Mouse (Mus musculus) retina, postnatal 1 day (tissue): ENCODE measurements at regions not wholly inside any gene's neighbourhood (a gene's known extent, or its start where the extent isn't known, plus 50 kb on each side); places are given as distances from the start of the nearest gene placed in this dataset.

Experiments
- DNase-seq: peaks from one replicate; pipeline ENCODE4 v3.0.0-alpha.2; 2012

DNA sequence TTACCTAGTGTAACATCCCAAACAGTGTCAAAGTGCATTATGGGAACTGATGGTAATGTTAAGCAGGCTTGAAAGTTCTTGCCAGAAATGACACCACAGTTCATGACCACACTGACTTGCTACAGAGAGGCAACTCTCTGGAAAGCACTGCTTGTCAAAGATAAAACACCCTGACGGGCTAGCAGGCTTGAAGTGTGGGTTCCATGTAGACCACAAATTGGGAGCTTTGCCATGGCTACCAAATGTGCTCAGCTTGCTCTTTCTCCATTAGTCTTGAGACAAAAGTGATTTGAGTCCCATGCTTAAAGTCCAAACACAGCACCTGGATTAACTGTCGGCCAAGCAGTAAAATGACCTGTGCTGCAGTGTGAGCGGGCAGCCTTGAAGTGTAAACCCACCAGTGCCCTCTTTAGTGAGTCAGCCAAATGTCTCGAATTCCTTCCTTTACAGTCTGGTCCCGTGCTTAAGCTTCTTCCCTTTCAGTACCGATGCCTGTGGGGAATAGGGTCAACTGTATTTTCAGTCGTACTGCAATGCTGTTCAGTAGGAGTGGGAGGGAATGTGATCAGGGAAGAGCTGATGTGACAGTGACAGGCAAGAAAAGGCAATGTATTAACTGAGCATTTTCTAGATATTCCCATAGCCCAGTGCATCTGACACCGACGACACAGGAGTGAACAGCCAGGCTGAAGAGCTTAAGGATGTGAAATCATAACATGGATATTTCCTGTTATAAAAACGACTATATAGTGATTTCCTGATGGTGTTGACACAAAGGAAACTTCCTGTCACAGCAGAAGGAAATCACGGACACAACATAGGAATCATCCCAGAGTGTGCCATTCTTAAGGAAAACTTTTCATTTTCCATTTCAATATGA is 600.4 kb upstream of the Nr5a2 start:
- peak; percentile 30 for DNase-seq

GRCm38 (mm10) chr1:137549659-137550058 is 589.4 kb upstream of the Nr5a2 start:
- DNase-seq, result no peak

DNA sequence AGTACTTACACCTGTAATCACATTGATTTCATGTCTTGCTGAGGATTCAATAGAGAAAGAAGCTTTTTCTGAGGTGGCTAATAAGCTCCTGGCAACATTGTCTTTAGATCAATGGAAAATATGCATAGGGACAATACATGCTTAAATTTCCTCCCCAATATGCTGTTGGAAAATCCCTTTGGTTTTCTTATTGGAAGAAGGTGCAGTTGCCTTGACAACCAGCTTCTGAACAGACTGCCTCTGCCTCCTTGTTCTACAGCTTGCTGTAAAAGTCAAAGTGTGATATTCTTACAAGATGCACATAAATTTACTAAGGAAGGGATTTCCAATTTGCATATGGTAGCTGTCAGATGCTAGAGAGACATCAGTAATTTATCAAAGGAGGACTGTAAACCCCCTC is 585.4 kb upstream of the Nr5a2 start:
- DNase-seq, result no peak

- no peak for DNase-seq
Measured at GRCm38 (mm10) chr1:137543828-137544227, 583.6 kb upstream of the Nr5a2 start.

- no peak for DNase-seq
Measured at GRCm38 (mm10) chr1:137541453-137541852, 581.2 kb upstream of the Nr5a2 start.

GRCm38 (mm10) chr1:137539424-137540116 is 579.3 kb upstream of the Nr5a2 start:
- no peak for DNase-seq

DNA sequence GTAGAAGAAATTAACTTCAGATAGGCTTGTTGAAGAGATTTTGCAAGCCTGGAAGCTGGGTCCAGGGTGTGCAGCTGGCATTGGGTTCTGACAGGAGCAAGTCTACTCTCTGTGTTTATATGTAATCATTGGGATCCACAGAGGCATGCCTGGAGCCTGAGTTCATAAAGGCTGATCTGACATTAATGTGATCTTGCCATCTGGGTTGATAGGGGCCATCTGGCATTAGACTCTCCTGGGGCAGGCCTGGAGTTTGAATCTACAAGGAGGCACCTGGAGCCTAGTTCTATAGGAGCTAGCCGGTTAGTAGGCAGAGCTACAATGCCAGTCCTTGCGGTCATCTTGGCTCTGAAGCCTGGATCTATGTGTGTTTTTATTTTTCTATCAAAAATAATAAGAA is 554.5 kb upstream of the Nr5a2 start:
- no peak for DNase-seq

- no peak for DNase-seq
Measured at GRCm38 (mm10) chr1:137503704-137504422, 543.6 kb upstream of the Nr5a2 start.

GRCm38 (mm10) chr1:137488226-137488625 is 528.0 kb upstream of the Nr5a2 start:
- no peak for DNase-seq

DNA sequence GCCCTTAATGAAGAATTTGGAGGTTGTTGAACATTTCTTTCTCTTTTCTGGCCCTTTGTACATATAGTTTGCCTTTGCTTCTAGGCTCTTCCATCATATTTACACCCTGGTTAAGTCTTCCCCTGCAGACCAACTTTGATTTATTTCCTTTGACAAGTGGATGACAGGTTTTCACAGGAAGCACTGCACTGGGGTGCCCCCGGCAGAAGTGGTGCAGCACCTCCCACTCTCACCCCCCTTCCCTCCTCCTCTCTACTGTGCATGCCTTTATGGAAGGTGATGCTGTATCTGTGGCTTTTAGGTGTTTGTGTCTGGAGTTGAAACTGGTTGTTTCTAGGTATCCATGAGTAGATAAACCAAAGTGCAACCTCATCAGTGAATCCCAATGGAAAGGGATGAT is 518.2 kb upstream of the Nr5a2 start:
- peak; percentile 65 for DNase-seq

- DNase-seq, result no peak
Measured at GRCm38 (mm10) chr1:137477239-137477638, 517.0 kb upstream of the Nr5a2 start.

DNA sequence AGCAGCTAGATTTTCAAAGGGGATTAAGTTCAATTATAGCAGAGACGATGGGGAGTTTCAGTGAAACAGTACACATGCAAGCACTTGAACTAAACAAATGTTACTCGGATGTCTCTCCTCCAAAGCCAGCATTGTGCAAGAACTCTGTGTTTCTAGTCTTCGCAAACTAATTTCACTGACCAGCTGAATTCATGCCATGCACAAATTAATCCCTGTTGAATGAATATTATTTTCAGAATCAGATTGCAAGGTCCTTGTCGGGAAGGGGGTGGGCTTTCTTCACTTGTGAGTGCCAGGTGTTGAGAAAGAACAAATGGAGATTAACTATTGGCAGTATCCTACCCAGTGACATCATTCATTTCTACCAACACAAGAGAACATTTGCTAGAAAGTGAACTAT is 514.6 kb upstream of the Nr5a2 start:
- DNase-seq, result no peak

GRCm38 (mm10) chr1:137473800-137474685 is 513.8 kb upstream of the Nr5a2 start:
- DNase-seq, result no peak

DNA sequence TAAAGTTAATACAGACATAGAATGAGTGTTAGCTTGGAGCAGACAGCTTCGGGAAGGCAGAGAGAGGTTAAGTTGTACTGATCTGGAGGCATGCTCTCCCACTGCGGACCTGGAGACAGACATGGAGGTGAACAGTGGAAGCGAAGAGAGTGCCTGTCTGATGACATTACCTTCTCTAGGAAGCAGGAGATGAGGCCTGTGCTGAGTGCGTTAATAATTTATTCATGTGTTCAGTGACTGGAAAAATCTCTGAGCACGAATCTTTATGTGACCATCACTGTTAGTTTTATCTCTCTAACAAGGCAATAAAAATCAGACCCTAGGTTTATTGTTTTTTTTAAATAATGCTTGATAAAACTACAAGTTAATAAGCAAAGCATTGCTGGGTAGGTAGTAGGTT is 504.7 kb upstream of the Nr5a2 start:
- DNase-seq, result peak; percentile 68

DNA sequence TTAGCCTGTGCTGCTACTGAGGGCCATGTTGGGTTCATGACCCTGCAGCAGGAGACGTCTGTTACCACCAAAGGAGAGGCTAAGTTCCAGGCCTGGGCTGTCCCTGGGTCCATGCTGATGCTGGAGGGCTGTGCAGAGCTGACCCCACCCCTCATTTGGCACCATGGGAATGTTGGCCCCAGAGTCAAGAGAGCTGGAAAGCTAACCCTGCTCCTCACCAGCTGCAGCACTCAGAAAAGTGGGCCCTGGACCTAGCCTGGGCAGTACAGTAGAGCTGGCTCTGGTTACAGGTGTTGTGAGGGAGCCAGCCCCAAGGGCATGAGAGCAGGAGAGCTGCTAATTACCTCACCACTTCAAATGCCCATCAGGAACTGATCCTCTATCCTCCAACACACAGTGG is 500.9 kb upstream of the Nr5a2 start:
- DNase-seq, result no peak

DNA sequence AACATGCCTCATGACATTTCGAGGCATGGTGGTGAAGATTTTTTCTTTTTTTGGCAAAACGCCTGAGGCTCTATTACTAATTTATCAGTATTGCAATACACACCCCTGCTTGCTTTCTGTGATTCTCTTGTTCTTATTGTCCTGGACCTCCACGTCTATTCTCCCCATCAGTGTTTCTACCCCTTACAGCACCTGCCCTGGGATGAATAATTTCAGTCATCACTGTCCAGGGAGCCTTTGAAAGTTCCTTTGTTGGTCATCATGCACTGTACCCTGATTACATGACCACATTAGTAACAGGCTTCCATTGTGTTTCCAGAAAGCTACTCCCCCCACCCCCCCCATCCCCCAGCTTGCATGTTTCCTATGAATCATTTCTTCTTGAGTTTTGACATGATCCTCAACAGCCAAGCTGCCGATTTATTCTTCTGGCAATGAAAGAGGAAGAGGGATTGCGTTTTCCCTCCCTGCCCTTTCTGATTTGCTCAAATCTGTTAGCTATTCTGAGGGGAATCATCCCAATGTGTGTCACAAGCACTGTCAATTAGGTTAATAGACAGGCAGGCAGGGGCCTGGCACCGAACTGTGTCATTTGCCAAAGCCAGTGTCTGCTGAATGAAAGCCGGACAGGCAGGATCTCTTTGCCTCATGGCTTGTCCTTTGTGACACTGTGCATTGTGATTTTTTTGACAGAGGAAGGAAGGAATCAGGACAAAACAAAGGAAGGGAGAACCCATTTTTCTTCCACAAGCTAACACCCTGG is 493.4 kb upstream of the Nr5a2 start:
- peak; percentile 96 for DNase-seq

GRCm38 (mm10) chr1:137452749-137453148 is 492.5 kb upstream of the Nr5a2 start:
- no peak for DNase-seq

DNA sequence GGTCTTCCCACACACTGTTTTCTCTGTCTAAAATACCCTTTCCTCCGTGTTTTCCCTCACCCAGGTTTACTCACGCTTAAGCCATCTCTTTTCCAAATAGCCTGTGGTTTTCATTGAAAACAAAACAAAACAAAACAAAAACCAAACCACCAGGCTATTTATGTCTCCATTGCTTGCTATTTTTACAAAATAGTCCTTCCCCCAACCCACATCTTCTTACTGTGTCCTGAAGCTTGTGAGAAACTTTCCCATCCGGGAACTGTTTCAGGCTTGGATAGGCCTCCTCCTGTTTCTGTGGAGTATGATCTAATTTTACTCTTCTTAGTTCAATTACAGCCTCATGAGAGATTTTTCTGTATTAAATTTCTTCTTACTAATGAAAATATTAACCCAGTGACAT is 486.2 kb upstream of the Nr5a2 start:
- no peak for DNase-seq

GRCm38 (mm10) chr1:137428110-137428509 is 467.9 kb upstream of the Nr5a2 start:
- DNase-seq, result no peak

DNA sequence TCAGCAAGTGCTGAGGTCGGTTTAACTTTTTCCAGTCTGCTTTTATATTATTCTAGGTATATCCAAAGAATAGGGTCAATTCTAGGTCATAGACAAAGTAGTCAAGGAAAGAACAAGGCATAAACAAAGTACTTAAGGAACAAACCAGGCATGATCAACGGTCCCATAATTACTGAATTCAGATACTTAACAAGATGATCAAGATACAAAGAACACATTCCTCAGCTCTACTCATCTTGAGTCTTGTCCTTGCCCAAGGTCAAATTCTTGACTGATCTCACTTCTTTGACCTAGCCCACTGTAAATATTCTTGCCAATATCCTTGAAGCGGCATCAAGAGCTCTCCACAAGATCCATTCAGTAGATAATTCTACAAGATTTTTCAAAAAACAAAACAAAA is 458.1 kb upstream of the Nr5a2 start:
- no peak for DNase-seq

GRCm38 (mm10) chr1:137396736-137397135 is 436.5 kb upstream of the Nr5a2 start:
- DNase-seq, result no peak

DNA sequence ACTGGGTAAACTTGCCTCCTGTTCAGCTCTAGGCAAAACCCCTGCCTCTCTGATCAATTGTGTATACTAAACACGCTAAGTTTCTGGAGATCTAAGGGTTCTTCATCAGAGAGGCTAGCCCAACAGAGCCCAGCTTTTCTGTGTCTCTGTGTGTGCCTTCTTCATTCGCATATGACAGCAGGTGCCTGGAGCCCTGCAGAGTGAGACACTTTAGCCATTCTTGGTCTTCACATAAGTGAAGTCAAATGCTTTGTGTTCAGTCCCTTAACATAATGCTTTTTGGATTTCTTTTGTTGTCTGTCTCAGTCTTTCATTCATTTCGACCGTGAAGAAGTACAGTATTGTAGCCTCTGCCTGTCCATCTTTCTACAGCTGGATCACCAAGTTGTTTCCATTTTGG is 427.3 kb upstream of the Nr5a2 start:
- DNase-seq, result no peak
